Mouse (Mus musculus): ENCODE data around the gene Defb21. TPM values are rescaled to one million over a fixed set of nuclear protein-coding genes. Genes with fewer than 3 reads are reported as not detected.

The Defb21 gene
- 358 and 473 TPM in 2 replicates for polyA plus RNA-seq (2012; rRNA removed)

- no peak for DNase-seq (ENCODE audit: low read depth)
Measured at GRCm38 (mm10) chr2:152572114-152572794, at the start of gene Defb21. Gene Defb21, plus strand, starts transcription at chr2:152572744.

GRCm38 (mm10) chr2:152539944-152540710 lies 32.4 kb upstream of the Defb21 start, which contains the start of gene Defb29:
Gene Defb29, minus strand, starts transcription at chr2:152540098.
- no peak for DNase-seq (ENCODE audit: low read depth)

GRCm38 (mm10) chr2:152541979-152542378 lies 30.6 kb upstream of the Defb21 start:
- DNase-seq (ENCODE audit: low read depth), result no peak

- DNase-seq (ENCODE audit: low read depth), result no peak
Measured at GRCm38 (mm10) chr2:152542897-152543296, 29.6 kb upstream of the Defb21 start.

- DNase-seq (ENCODE audit: low read depth), result no peak
Measured at GRCm38 (mm10) chr2:152543478-152543877, 29.1 kb upstream of the Defb21 start.

- no peak for DNase-seq (ENCODE audit: low read depth)
Measured at GRCm38 (mm10) chr2:152544691-152545090, 27.9 kb upstream of the Defb21 start.

- DNase-seq (ENCODE audit: low read depth), result no peak
Measured at GRCm38 (mm10) chr2:152548124-152548523, 24.4 kb upstream of the Defb21 start.

GRCm38 (mm10) chr2:152553774-152554423 lies 18.6 kb upstream of the Defb21 start:
- DNase-seq (ENCODE audit: low read depth), result no peak

- no peak for DNase-seq (ENCODE audit: low read depth)
Measured at GRCm38 (mm10) chr2:152556655-152557054, 15.9 kb upstream of the Defb21 start.

- no peak for DNase-seq (ENCODE audit: low read depth)
Measured at GRCm38 (mm10) chr2:152569038-152569437, 3.5 kb upstream of the Defb21 start, which contains the start of gene Gm17416. Gene Gm17416, plus strand, starts transcription at chr2:152569338.

GRCm38 (mm10) chr2:152569881-152570280 lies 2.7 kb upstream of the Defb21 start:
- DNase-seq (ENCODE audit: low read depth), result no peak

- DNase-seq (ENCODE audit: low read depth), result no peak
Measured at GRCm38 (mm10) chr2:152570313-152570712, 2.2 kb upstream of the Defb21 start.

GRCm38 (mm10) chr2:152573484-152573883 lies 940 bp downstream of the Defb21 start:
- no peak for DNase-seq (ENCODE audit: low read depth)

- no peak for DNase-seq (ENCODE audit: low read depth)
Measured at GRCm38 (mm10) chr2:152580107-152580506, 7.6 kb downstream of the Defb21 start, which contains the start of gene Defb19. Gene Defb19, minus strand, starts transcription at chr2:152580312.

GRCm38 (mm10) chr2:152580612-152581011 lies 8.1 kb downstream of the Defb21 start:
- no peak for DNase-seq (ENCODE audit: low read depth)

- DNase-seq (ENCODE audit: low read depth), result no peak
Measured at GRCm38 (mm10) chr2:152586926-152587560, 14.5 kb downstream of the Defb21 start.

GRCm38 (mm10) chr2:152588450-152588849 lies 15.9 kb downstream of the Defb21 start:
- DNase-seq (ENCODE audit: low read depth), result no peak

- DNase-seq (ENCODE audit: low read depth), result no peak
Measured at GRCm38 (mm10) chr2:152589021-152589420, 16.5 kb downstream of the Defb21 start.

GRCm38 (mm10) chr2:152599299-152599698 lies 26.8 kb downstream of the Defb21 start, which contains the start of gene Defb45:
Gene Defb45, minus strand, starts transcription at chr2:152599399.
- no peak for DNase-seq (ENCODE audit: low read depth)

GRCm38 (mm10) chr2:152600076-152600475 lies 27.5 kb downstream of the Defb21 start:
- no peak for DNase-seq (ENCODE audit: low read depth)

GRCm38 (mm10) chr2:152601275-152601960 lies 28.9 kb downstream of the Defb21 start:
- DNase-seq (ENCODE audit: low read depth), result no peak
